Mouse (Mus musculus): ENCODE results near the gene Zcchc10. TPM values are rescaled to one million over a fixed set of nuclear protein-coding genes. Genes with fewer than 3 reads are reported as not detected.

Zcchc10 gene
- polyA plus RNA-seq (2012; rRNA removed), result 2.2 and 2.7 TPM in 2 replicates

DNA sequence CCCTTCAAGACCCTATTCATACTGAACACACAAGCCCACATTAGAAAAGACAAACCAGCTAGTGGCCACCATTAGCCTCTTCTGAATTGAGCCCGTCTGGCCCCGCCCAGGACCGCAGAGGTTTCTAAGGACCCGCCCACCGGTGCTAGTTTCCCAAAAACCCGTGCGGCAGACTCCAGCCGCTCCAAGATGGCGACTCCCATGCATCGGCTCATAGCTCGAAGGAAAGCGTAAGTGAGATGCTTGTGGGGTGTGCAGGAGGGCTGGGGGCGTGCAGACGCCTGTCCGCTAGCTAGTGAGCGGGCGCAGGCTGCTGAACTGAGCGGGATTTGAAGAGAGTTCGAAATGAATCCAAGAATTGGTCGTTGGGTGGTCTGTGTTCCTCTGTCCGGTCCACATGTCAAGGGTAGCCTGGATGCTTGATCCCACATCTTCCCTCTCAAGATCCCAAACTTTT is at the start of gene Zcchc10:
Gene Zcchc10 (plus strand): TSS at position 168 of the 457 bp plus-strand sequence.

DNA sequence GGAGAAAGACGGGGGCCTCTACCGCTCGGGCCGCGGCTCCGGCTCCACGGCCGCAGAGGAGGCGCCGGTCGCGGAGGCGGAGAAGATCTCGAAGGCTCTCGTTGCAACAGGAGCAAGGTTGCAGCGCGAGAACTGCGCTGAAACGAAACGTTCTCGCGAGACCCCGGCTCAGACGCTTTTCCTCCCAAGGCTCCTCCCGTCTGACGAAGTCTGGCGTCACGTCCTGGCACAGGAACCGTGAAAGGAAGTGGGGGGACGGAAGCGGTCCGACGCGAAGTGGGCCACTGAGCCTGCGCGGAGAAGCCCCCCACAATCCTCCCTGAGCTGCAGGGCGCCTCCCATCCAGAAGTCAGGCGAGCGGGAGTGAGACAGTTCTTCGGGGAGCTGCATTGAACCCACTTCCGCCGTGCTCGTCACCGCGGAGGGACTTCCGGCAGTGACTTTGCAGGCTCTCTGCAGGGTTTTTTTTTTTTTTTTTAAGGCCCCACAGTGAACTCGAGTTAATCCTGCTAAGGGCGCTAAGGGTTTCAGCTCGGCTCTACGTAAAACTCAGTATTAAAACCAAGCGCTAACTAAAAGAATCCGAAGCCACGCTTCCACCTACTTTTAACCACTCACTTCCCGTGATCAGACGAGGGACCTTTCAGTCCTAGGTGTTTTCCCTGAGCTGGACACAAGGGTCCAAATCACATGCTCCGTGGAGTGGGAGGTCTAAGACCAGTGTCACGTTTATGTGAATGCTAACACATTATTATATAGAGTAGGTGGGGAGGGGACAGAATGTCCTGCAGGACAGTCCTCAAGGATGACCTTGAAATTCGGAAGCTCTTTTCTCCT is 23.9 kb upstream of the Zcchc10 start, which contains the start of gene Hspa4:
Gene Hspa4 (minus strand): TSS at position 128 of the 837 bp plus-strand sequence.

DNA sequence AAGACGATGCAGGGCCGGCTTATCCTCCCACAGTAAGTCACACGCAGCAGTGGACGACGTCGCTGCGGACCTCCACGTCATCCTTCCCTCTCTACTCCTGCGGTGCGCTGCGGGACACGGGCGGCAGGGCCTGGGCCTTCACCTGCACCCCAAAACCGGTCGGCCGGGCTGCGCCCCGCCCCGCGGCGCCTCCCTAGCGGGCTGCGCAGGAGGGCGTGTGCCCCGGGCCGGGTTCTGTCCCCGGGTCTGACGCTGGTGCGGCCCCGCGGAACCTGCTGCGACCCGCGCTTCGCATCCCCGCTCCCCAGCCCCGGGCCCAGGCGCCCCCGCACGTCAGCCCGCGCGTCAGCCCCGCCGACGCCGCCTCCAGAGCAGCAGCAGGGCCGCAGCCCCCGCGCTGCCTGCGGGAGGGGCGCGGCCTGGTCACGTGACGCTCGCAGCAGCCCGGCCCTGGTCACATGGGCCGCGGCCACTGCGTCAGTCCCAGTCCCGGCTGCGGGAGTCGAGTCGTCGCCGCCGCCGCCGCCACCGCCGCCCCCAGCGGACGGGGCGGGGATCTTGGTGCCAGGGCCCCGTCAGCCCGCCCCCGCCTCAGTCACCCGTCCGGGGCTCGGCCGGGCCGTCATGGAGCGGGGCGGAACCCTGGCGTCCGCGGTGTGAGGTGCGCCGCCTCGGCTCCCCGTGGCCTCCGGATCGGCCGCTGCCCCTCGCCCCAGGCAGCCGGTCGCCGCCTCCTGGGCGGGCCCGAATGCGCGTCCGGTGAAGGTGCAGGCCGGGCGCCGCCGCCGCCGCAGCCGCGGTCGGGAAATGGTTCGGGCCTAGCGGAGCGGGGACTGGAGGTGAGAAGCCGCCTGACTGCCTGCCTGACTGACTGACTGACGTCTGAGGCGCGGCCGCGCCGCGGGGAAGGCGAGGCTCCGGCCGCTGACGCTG is 26.1 kb downstream of the Zcchc10 start, which contains the start of gene Aff4:
Gene Aff4 (plus strand): TSS at position 543 of the 933 bp plus-strand sequence.

Other genes with a start within 250 kb of the Zcchc10 start
- gene Hspa4, start 24.2 kb upstream of the Zcchc10 start, polyA plus RNA-seq (2012; rRNA removed), result 23.3 and 28.7 TPM in 2 replicates
- 8.9 and 9.2 TPM in 2 replicates for gene Aff4, start 26.2 kb downstream of the Zcchc10 start, polyA plus RNA-seq (2012; rRNA removed)
- not detected in 2 replicates for gene Leap2, start 98.5 kb downstream of the Zcchc10 start, polyA plus RNA-seq (2012; rRNA removed)
- gene Uqcrq, start 106.2 kb downstream of the Zcchc10 start, polyA plus RNA-seq (2012; rRNA removed), result 626 and 825 TPM in 2 replicates
- gene Gdf9, start 106.3 kb downstream of the Zcchc10 start, polyA plus RNA-seq (2012; rRNA removed), result 0.29 and 0.31 TPM in 2 replicates
- 0.06 and 0.22 TPM in 2 replicates for gene Gm10447, start 132.4 kb downstream of the Zcchc10 start, polyA plus RNA-seq (2012; rRNA removed)
- 1.8 and 2.1 TPM in 2 replicates for gene Shroom1, start 132.5 kb downstream of the Zcchc10 start, polyA plus RNA-seq (2012; rRNA removed)
- not detected in 2 replicates for gene Gm9837, start 145.8 kb downstream of the Zcchc10 start, polyA plus RNA-seq (2012; rRNA removed)
- not detected in 2 replicates for gene Gm9945, start 155.5 kb downstream of the Zcchc10 start, polyA plus RNA-seq (2012; rRNA removed)
- gene Sowaha, start 155.6 kb downstream of the Zcchc10 start, polyA plus RNA-seq (2012; rRNA removed), result 2.0 and 2.2 TPM in 2 replicates
- gene Sept8, start 194.6 kb downstream of the Zcchc10 start, polyA plus RNA-seq (2012; rRNA removed), result 23.9 and 26.4 TPM in 2 replicates
- 1.8 and 2.5 TPM in 2 replicates for gene Kif3a, start 242.7 kb downstream of the Zcchc10 start, polyA plus RNA-seq (2012; rRNA removed)